Mouse (Mus musculus) cerebellum, postnatal 36 days (tissue): ENCODE results near the gene Ptpn11.
"Not testable (repeated sequence)": the region's sequence is repeated elsewhere in the genome, so short reads cannot be mapped to it uniquely, and the experiment has no call there.

Experiments used
- DNase-seq, 2 experiments: peaks; one replicate each; pipeline ENCODE4 v3.0.0; 2021 to 2022; ENCODE audit warnings: mixed read lengths in 2 of 2

Gene Ptpn11

DNA sequence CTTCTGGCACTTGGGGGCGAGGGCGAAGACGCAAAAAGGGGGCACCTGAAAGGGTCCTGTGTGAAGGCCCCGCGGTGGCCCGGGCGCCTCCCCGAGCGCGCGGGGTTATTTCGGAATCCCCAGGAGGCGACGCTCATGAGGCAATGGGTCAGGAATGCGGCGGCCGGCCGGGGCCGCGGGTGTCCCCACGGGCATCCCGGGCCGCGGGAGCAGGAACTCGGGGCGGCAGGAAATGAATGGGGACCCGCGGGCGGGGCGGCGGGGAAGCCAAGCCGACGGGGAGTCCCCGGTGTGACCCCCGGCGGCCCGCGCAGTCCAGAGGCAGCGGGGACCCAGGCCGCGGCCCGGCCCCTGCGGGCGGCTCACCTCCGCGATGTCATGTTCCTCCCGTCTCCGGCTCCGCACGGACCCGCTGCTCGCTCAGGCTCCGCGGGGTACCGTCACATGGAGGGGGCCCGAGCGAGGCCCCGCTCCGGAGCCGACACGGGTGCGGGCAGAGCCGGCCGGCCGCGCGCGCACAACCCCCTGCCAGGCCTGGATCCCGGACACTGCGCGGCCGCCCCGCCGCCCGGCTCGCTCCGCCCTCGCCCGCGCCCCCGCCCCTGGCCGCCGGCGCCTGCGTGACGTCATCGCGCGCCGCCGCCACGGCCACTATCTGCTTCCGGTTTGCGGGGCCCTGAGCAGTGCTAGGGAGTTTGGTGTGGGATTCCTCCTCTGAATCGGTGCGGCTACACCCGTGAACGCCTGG, at the start of gene Ptpn11:
Ptpn11 (minus strand) TSS at position 562 of the 748 bp plus-strand sequence.
- peak; percentile 84 to 90 for DNase-seq

DNA sequence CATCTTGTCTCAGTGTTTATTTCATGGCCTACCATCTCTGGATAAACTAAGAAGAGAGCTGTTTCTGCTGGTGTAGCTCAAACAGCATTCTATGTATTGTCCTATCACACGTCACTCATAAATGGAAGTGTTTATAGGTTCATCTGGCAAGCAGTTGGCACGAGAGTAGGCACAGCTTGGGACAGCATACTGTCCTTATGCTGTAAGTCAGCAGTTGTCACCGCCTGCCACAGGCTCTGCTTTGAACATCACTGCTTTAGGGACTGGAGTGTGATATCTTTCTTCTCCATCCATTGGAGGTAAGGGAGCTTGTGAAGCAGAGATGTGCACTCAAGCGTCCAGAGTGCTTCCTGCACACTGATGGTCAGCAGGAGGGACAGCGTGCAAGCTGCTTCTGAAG, 48.6 kb upstream of the Ptpn11 start:
- peak; percentile 60 for DNase-seq

DNA sequence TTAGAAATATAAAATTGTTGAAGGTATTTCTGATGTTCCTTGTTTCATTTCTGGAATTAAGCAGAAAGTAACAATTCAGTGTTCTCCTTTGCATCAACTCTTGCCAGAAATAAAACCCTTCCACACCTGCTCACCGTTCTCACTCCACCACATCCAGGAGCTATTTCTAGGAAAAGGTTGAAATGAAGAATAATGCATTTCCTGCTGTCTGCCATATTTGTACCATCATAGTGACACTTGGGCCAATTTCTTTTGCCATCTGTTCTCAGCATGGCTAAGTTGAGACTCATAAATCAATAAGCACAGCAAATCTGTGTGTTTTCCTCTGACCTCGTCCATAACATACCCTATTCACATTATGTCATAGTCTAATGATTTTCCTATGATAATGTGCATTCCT, 47.0 kb upstream of the Ptpn11 start:
- no peak for DNase-seq

DNA sequence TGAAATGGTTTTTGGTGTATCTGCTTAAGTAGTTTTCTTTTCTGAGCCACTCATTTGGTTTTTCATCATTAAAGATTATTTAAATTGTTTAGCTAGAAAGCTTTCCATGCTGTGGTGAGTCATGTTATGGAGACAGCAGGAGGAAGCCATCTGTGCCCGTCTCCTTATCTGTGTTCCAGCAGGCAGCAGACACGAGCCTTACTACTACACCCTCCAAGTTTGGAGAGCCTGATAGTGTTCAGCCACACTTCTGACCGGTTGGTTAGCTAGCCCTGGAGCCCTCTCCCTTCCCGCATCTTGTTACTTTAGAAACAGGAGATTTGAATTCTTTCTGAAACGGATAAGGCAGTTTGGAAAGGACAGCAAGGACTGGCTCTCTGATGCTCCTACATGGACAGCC, 45.0 kb upstream of the Ptpn11 start:
- DNase-seq, result peak; percentile 56 to 70

DNA sequence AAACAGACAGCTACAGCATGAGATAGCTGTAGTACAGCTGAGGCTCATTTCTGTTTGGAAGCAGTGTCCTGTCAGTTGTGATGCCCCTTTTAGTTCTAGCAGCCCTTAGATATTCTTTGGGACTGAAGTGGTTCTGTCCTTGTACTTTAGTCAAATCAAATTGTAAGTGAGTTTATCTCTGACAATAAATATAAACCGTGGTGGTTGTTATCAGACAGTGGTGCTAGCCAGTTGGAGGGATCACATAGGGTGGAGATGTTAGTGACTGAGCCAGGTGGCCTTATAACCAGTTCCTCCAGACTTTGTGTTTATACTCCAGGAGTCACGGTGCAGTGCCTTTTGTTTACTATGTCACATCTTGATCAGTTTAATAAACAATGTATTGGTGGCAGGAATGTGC, 42.5 kb upstream of the Ptpn11 start:
- DNase-seq, result no peak

DNA sequence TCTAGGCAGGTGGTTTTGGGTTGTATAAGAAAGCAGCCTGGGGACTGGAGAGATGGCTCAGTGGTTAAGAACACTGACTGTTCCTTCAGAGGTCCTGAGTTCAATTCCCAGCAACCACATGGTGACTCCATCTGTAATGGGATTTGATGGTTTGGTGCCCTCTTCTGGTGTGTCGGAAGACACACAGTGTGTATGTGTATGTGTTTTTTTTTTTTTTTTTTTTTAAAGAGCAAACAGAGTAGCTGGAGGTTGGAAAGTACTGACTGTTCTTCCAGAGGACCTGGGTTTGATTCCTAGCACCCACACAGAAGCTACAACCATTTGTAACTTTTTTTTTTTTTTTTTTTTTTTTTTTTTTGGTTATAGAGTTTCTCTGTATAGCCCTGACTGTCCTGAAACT, 41.6 kb upstream of the Ptpn11 start:
- no peak for DNase-seq

DNA sequence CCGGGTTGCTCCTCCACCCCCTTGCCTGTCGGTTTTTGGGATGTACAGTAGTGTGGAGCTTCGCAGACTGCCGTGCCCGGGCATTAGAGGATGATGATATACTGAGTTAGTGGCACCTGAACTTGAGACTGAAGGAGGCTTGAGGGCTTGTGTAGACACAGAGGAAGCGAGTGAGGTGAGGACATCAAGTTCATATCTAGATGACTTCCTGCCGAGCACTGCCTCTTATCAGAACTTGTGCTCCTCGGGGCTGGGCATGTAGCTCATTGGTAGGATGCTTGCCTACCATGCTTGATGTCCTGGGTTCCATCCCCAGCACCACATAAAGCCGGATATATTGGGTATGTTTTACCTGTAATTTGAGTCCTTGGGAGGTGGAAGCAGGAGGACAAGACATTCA, 39.6 kb upstream of the Ptpn11 start:
- no peak for DNase-seq

DNA sequence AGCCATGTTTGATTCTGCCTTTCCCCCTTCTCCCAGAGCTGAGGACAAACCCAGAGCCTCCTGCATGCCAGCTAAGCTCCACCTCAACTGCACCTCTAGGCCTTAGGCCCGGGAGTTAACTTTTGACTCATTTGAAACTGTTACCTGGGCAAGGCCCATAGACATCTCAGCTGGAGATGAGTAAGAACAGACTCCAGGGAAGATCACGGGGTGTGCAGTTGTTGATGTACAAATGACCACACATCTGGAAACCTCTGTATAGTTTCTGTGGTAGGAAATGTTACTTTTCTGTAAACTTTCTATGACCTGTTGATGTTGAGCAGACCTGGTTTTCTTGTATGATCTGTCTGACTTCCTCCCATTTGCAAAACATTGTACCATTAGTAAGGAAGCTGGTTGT, 38.0 kb upstream of the Ptpn11 start:
- no peak for DNase-seq

DNA sequence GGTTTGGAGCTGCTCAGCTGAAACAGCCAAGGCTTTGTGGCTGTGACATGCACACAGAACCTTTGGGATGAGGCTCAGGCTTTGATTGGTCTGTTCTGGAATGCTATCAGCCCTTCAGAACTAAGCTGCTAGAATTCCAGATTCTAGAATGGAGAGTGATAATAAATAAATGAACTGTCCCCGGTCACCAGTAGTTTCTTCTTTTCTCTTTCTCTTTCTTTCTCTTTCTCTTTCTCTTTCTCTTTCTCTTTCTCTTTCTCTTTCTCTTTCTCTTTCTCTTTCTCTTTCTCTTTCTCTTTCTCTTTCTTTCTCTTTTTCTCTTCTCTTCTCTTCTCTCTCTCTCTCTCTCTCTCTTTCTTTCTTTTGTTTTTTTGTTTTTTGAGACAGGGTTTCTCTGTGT, 36.1 kb upstream of the Ptpn11 start:
- not testable (repeated sequence) for DNase-seq

DNA sequence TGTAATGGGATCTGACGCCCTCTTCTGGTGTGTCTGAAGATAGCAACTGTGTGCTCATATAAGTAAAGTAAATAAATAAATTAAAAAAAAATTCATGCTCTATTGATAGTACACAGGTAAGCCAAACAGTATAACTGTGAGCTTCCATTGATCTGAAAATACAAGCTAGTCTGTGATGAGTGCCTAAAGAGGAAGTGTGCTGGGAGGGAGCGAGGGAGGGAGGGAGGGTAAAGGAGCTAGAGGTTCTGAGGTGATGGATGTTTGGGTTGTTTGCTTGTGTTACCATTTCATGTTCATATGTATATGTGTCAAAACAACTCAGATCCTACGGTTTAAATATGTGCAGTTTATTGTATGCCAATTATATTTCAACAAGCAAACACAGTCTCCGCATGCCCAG, 35.6 kb upstream of the Ptpn11 start:
- DNase-seq, result no peak

DNA sequence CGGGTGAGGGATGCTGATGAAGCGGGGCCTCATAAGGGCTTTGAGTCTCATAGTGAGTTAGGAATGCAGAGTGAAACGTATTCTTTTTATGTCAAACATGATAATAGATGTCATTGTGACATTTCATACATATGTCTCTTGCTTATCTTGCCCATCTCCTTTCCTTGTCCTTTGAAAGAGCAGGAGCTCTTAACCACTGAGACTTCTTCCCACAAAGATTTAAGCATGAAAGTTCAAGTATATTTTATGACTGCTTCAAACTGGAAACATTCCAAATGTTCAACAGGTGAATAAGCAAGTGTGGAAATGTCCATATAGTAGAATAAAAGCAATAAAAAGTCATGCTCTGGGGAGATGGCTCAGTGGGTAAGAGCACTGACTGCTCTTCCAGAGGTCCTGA, 35.2 kb upstream of the Ptpn11 start:
- DNase-seq, result no peak

DNA sequence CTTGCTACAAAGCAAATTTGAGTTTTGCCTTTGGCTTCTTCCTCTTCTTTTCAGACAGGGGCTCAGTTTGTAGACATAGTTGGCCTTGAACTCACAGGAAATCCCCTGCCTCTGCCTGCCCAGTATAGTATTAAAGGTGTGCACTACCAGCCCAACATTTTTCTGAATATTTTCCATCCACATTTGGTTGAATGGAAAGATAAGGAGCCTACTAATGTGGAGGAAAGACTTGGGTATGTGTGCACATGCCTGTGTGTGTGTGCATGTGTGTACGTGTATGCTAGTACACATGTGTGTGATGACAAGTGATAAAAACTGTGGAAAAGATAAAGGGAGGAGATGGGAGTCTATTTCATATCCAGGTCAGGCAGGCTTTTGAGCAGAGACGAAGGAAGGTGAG, 34.7 kb upstream of the Ptpn11 start:
- DNase-seq, result no peak

DNA sequence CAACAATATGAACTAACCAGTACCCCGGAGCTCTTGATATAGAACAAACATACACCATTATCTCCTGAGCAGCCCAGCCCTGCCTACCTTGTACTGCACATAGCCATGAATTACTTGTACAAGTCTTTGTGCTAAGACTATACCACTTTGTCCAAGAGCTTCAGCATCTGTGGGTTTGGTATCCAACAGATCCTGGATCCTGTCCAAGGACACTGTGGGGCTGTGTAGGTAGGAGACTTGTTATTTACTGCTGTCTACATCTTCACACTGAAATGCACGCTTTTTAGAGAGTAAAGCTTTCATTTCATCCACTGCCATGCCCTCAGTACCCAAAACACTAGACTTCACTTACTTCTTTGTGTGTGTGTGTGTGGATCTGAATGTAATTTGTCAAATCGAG, 33.7 kb upstream of the Ptpn11 start:
- no peak for DNase-seq

DNA sequence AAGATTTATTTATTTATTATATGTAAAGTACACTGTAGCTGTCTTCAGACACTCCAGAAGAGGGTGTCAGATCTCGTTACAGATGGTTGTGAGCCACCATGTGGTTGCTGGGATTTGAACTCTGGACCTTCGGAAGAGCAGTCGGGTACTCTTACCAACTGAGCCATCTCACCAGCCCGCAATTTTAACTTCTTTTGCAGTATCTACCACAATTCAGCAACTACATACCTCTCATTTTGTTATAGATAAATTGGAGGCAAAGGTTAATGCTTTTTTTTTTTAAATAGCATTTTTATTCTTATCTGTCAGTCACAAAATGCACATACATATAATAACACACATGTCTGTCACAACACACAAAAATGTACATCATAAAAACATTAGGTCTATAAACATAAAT, 32.8 kb upstream of the Ptpn11 start:
- not testable (repeated sequence) for DNase-seq

DNA sequence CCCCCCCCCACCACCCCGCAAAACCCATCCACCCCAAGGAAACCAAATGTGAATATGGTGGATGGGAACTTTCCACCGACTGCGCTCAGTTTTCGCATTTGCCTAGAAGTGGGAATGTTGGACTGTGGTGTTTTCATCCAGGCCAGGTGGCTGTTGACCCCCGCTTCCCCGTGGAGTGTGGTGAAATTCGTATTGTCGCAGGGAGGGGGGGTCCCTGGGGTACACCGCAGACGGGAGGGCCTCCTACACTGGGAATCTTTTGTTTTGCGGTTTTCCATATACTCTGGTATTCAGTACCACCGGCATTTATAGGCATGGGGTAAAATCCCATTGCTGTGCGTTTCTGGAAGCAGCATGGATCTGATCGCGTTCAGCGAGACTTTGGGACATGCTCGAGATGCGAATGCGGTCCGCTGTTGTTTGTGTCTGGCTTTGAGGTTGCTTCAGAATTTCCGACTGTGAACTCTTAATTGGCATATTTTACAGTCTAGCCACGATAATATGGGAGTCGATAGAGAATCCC, 30.2 kb upstream of the Ptpn11 start:
- DNase-seq, result no peak

DNA sequence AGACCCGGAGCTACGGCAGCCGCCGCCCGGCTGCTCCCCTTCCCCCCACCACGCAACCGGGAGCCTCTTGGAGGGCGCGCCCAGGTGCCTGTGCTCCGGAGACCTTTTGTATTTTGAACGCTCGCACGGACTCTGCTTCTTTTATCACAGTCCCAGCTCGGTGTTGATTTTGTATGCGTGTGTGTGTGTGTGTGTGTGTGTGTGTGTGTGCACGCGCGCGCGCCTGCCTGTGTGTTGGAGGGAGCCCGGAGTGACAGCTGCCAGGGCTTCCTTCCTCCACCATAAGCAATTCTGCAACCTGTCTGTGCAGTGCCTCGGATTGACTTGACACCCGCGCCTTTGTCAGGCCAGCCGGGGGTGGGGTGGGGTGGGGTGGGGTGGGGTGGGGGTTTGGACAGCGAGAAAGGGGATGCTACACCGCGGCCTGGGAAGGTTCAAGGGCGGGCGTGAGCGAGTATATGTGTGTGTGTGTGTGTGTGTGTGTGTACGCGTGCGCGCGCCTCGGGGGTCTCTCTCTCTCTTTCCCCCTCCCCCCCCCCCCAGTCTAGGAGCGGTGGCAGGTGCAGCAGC, 29.6 kb upstream of the Ptpn11 start:
- DNase-seq, result peak; percentile 58 to 61

DNA sequence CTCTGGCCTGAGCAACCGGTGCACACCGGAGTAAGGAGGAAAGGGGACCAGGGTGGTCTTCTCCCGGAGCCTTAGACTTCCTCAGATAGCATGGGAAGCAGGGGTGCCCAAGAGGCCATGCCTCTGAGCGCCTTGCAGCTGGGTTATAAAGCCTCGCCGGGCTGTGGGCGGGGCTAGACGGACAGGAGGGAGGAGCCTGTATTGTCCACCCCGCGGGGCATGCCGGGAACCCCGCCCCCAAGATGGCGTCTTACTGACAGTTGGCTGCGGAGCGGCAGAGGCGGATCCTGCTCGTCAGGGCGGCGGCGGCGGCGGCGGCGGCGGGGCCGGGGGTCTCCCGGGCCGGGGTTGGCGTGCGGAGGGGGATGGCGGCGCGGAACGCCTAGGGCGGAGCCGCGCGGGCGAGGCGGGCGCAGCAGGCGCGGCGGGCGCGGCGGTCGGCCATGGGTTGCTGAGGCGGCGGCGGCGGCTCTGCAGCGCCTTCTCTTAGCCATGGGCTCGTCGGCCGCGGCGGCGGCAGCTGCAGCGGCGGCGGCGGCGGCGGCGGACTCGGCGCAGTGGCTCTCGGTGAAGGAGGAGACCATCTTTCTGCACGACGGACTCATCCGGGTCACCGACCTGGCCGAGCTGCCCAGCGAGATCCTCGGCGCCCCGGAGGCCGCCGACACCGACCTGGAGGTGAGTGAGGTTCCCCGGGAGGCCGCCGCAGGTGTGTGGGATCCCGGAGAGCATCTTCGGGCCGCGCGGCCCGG, 29.0 kb upstream of the Ptpn11 start, which contains the start of gene Hectd4:
Hectd4 (plus strand) TSS at position 240 of the 752 bp plus-strand sequence.
- DNase-seq, result peak; percentile 97 to 98

DNA sequence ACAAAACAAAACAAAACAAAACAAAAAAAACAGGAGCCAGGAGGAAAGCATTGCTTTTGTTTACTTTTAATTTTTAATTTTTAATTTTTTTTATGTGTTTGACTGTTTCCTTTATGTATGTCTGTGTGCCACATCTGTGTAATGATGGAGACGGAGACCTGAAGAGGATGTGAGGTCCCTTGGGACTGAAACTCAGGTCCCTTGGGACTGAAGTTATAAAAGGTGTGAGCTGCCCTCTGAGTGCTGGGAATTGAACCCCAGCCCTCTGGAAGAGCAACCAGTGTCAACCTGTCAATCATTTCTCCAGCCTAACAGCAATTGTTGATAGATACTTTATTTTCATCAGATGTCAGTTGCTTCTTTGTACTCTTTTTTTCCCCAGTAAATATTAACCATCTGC, 28.0 kb upstream of the Ptpn11 start:
- no peak for DNase-seq

DNA sequence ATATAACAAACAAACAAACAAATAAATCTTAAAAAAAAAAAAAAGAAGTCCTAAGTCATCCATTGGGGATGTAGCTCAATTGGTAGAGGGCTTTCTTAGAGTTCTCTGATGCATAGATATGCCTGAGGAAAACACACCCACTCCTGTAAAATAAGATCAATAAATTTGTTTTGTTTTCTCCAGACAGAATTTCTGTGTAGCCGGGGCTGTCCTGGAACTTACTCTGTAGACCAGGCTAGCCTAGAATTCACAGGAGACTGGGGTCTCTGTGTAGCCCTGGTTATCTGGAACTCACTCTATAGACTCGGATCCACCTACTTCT, 26.1 kb upstream of the Ptpn11 start:
- DNase-seq, result no peak

DNA sequence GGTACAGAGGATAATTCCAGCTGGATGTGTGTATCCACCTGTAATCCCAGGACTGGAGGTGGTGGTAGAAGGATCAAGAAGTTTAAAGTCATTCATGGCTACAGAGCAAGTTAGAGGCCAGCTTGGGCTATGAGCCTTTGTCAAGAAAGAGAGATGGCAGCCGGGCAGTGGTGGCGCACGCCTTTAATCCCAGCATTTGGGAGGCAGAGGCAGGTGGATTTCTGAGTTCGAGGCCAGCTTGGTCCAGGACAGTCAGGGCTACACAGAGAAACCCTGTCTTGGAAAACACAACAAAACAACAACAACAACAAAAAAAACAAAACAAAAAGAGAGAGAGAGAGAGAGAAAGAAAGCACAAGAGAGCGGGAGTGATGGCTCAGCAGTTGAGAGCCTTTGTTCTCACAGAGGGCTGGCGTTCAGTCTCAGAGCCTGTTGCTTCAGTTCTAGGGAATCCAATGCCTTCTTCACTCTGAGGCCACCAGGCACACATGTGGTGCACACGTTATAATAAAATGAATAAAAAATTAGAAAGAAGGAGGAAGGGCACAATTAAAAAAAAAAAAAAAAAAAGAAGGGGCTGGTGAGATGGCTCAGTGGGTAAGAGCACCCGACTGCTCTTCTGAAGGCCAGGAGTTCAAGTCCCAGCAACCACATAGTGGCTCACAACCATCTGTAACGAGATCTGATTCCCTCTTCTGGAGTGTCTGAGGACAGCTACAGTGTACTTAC, 25.6 kb upstream of the Ptpn11 start:
- not testable (repeated sequence) for DNase-seq

DNA sequence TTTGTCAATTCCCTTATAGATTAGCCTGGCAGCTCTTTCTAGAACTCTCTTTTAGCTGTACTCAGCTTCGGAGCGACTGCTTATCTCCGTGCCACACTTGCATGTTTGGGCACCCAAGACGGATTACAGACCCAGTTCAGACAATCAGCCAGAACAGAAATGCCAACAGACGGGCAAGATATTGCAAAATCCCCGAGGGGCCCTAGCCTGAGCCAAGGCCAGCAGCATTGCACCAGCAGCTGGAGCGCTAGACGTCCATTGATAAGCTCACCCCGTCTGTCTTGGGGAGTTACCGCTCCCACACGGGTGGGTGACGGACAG, 24.9 kb upstream of the Ptpn11 start:
- no peak for DNase-seq

DNA sequence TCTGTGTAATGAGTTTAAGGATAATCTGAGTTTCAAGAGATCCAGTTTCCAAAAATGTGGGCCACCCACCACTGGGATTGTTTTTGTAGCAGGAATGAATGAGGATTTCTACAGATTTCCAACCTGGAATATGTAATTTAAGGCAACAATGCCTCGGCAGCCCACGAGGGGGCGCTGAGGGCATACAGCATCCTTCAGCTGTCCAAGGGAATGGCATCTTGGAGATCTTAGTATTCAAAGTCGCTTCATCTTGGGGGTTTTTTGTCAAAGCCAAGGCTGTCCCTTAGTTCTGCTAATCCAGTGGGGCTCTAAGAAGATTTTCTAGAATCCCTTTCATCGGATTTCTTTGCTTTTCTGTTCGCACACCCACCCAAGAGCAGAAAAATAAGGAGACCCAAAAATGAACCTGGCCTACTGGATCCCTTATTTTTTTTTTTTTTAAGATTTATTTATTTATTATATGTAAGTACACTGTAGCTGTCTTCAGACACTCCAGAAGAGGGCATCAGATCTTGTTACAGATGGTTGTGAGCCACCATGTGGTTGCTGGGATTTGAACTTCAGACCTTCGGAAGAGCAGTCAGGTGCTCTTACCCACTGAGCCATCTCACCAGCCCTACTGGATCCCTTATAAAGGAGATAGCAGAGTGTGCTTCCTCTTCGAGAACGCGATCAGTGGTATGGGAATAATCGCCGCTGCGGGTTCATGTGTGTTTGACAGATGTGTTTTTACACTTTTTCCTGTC, 24.4 kb upstream of the Ptpn11 start:
- DNase-seq, result peak; percentile 81 to 83

DNA sequence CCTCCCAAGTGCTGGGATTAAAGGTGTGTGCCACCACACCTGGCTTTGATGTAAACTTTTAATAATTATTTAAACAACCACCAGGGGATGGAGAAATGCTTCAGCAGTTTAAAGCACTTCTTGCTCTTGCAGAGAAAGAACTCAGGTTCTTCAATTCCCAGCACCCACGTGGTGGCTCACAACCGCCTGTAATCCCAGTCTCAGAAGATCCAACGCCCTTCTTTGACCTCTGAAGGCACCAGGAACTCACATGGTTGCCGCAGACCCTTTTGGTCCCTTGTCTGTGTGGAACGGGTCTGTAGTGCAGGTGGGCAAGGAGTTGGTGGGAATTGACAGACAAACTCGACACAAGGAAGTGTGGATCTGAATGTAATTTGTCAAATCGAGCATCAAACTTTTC, 23.5 kb upstream of the Ptpn11 start:
- DNase-seq, result no peak
